Mouse (Mus musculus): ENCODE measurements at regions not wholly inside any gene's neighbourhood (a gene's known extent, or its start where the extent isn't known, plus 50 kb on each side); places are given as distances from the start of the nearest gene placed in this dataset.
A peak's percentile ranks its signal among the peaks of the same experiment; 100 is the strongest.

DNA sequence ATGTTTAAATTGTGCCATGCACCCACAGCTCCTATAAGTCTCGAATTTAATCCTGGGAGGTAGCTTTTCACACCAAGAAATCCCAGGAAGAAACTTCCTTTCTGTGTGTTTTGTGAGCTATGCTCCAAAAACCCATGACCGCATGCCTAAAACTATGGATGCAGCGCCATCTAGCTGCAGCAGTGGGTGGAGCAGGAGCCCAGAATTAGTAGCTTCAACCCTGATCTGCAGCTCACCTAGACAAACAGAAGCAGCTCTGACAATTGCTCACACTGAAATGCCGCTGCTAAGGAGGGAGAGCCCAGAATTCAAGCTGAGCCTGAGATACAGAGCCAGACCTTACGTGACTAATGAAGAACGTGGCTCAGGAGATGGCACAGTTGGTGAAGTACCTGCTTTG lies 101.2 kb upstream of the Nckap5 start:
- peak; percentile 97 for TF ChIP-seq CTCF (IDR thresholded peaks at IDR 0.05)
- DNase-seq (ENCODE audit: extremely low spot score in 1 of 2, low spot score in 2 of 2): peak; percentile 88 to 92
- intact Hi-C loops (cut with DNase I): loop anchor here (1.0 to 5.0 kb wide), 5 partner anchors 62 to 1325 kb away; partner anchors contain the start of gene Lypd1
- no peak overlapping the region for H3K4me3 ChIP-seq
- H3K27ac ChIP-seq: no peak overlapping the region

DNA sequence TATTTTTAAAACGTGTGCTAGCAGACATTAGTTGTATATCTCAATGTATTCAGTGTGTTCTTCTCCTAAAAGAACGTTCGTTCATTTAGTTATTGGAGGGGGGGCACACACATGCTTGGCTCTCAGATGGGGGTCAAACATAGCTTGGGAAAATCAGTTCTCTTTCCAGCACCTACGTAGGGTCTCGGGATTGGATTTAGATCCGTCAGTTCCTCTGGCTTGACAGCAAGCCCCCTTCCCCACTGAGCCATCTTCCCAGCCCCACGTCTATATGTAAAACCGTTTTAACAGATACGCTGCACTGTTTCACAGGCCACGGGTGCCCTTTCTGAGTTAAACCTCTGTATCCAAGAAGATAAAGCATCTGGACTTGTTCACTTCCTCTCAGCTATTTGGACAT lies 100.5 kb upstream of the Nckap5 start:
- intact Hi-C loops (cut with DNase I): loop anchor here (1.0 to 5.0 kb wide), 5 partner anchors 62 to 1324 kb away; partner anchors contain the start of gene Lypd1
- no peak for TF ChIP-seq CTCF (IDR thresholded peaks at IDR 0.05)
- H3K27ac ChIP-seq: no peak overlapping the region

DNA sequence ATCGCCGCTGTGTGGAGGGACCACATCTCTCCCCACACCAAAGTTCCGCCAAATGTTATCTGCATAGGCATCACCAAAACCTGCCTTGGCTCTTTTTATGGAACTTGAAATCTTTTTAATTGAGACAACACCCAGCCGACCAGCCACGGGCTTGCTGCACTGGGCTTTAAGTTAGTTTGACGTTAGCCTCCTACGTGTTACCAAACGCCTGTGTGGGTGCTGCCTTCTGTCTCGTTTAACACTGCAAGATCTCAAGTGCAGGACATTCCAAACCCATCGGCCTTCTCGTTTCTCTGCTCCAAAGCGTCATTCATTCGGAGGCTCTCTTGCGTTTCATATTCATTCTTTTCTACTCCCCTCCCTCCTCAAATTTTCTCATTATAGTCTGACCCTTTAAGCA lies 100.0 kb upstream of the Nckap5 start:
- Histone ChIP-seq H3K4me3 (no peak overlapping the region), H3K27ac (no peak overlapping the region)
- intact Hi-C loops (cut with DNase I): loop anchor here (1.0 to 5.0 kb wide), 5 partner anchors 63 to 1324 kb away; partner anchors contain the start of gene Lypd1
- DNase-seq (ENCODE audit: extremely low spot score in 1 of 2, low spot score in 2 of 2): peak in 1 of 2 experiments; percentile 15
- no peak for TF ChIP-seq CTCF (IDR thresholded peaks at IDR 0.05)

More for the DNA sequence above, 100.5 kb upstream of the Nckap5 start:
- no peak overlapping the region for H3K4me3 ChIP-seq
- no peak for DNase-seq (ENCODE audit: extremely low spot score in 1 of 2, low spot score in 2 of 2)

DNA sequence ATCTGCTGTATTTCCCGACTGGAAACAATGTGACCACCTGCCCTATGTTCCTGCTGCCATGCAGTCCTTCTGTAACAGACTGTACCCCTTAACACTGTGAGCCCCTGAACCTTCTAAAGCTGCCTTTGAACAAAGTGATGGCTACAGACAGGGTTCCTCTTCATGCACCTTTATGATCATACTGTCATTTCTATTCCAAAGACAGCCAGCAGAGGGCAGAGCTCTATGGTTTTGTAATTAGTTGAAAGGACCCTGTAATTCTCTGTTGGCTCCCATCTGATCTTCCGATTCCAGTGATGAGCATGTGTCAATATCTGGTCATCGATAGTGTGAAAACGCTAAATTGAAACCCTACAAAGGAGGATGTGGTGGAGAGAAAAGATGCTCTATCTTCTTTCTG lies 99.1 kb upstream of the Nckap5 start:
- TF ChIP-seq CTCF (IDR thresholded peaks at IDR 0.05): peak; percentile 67
- intact Hi-C loops (cut with DNase I): loop anchor here (2.0 to 5.0 kb wide), 6 partner anchors 97 to 1323 kb away; partner anchors contain the start of genes Lypd1 and Nckap5
- no peak overlapping the region for H3K4me3 ChIP-seq
- no peak overlapping the region for H3K27ac ChIP-seq
- DNase-seq (ENCODE audit: extremely low spot score in 1 of 2, low spot score in 2 of 2): peak in 1 of 2 experiments; percentile 17

DNA sequence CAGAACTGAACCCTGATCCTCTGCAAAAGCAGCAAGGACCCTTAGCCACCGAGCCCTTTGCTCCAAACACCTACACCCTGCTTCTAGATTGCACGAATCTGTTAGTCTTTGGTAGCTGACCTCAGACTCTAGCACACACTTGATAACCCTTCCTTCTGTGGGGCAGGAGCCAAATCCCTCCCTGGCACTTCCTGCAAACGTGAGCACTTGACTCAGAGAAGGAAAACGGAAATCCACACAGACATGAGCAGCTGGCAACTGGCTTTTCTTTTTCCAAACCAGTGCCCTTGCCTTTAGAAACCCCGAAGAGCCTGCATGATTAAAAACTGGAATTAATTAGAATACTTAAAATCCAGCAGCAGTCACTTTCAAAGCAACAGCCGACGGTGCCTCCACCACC lies 97.6 kb upstream of the Nckap5 start:
- no peak overlapping the region for H3K4me3 ChIP-seq
- TF ChIP-seq CTCF (IDR thresholded peaks at IDR 0.05): no peak
- no peak overlapping the region for H3K27ac ChIP-seq
- no peak for DNase-seq (ENCODE audit: extremely low spot score in 1 of 2, low spot score in 2 of 2)
- intact Hi-C loops (cut with DNase I): loop anchor here (5.0 kb wide), 2 partner anchors 96 to 191 kb away; partner anchors contain the start of gene Nckap5

DNA sequence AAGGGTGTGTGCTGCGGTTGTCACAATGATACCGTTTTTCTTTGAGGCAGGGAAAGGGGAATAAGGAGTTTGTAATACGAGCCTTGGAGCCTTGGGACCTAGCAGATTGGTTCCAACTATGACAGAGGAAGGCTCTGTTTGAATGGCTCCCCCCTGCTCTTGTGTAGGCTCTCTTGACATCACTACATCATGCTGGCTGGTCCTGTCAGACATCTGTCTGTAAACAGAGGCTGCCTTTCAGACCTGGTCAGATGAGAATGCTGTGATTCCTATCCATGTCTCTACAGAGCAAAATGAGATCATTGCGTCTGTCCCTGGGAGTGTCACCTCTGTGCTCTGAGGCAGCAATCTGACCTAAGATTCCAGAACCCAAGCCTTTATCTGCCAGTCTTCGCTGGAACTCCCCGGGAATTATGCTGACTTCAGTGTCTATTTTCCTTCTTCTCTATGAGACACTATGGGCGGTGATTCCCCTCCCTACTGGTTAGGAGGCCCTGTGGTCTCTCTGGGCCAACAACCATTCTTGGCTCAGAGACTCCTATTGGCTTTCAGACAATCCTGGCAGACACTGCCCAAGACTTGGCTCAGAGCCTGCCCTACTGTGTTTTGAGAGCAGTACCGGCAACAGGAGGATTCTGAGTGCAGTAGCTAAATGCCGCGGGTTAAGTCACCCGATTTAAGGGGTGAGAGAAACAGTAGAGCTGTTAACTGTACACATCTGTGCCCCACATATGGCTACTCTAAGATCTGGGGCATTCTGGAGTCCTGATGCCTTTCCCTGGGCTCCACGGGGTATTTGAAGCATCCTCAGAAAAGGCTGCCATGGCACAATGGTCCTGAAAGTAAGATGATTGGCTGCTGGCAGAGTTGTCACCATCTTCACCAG lies 94.8 kb upstream of the Nckap5 start:
- DNase-seq (ENCODE audit: extremely low spot score in 1 of 2, low spot score in 2 of 2): peak; percentile 53 to 59
- intact Hi-C loops (cut with DNase I): loop anchor here (5.0 kb wide), 2 partner anchors 93 to 188 kb away; partner anchors contain the start of gene Nckap5
- TF ChIP-seq CTCF (IDR thresholded peaks at IDR 0.05): no peak
- H3K27ac ChIP-seq: no peak overlapping the region
- no peak overlapping the region for H3K4me3 ChIP-seq

DNA sequence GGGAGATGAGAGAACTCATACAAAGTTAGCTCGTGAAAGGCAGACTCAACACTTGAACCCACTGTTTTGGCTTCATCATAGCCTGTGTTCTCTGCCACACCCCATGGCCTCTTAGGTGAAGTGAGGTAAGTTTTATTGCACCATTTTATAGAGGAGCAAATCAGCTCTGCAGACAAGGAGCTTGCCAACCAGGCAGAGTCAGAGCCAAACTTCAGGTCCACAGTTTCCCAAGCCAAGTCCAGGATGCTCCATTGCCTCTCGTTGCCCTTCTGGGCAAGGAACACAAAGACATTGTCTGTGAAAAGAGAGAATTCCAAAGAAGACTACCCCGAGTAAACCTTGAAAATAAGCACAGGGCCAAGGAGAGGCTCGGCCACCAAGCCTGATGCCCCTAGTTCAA lies 93.4 kb upstream of the Nckap5 start:
- intact Hi-C loops (cut with DNase I): no loop called here
- DNase-seq (ENCODE audit: extremely low spot score in 1 of 2, low spot score in 2 of 2): no peak
- H3K4me3 ChIP-seq: no peak overlapping the region
- no peak overlapping the region for H3K27ac ChIP-seq
- no peak for TF ChIP-seq CTCF (IDR thresholded peaks at IDR 0.05)

DNA sequence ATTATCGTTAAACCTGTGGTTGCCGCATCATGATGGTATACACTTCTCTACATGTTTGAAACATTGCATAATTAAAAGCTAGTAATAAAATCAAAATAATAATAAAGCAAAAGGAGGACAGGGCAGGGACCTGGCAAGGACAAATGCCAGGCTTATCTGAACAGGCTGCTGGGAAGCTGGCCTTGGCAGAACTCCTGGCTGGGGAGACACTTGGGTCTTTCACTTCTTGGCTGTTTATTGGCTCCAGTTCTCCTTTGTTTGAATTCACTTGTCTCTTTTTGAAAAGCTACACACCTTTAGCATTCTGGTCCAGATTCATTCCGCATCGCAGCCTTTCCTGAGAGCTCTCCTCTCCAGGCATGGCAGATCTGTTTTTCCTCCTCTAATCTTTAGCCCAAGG lies 91.6 kb upstream of the Nckap5 start:
- H3K27ac ChIP-seq: no peak overlapping the region
- TF ChIP-seq CTCF (IDR thresholded peaks at IDR 0.05): no peak
- no peak overlapping the region for H3K4me3 ChIP-seq
- DNase-seq (ENCODE audit: extremely low spot score in 1 of 2, low spot score in 2 of 2): no peak
- intact Hi-C loops (cut with DNase I): no loop called here

DNA sequence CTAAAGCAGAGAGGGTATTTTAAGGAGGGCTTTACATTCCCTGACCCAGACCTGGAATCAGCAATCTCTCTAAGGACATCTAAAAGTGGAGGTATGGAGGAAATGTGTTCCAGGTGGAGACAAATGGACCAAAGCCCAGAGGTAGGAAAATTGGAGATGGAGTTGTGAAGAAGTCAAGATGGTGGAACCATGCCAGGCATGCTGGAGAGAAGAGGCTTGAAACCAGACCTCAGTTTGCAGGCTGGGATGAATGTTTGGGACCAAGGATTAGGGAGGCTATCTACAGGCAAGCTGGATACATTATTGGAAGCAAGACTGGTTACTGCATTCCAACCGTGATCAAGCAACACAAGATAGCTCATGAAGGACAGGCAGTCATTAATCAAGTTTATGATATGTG lies 88.3 kb upstream of the Nckap5 start:
- H3K27ac ChIP-seq: no peak overlapping the region
- no peak for DNase-seq (ENCODE audit: extremely low spot score in 1 of 2, low spot score in 2 of 2)
- H3K4me3 ChIP-seq: no peak overlapping the region
- no peak for TF ChIP-seq CTCF (IDR thresholded peaks at IDR 0.05)
- intact Hi-C loops (cut with DNase I): no loop called here

DNA sequence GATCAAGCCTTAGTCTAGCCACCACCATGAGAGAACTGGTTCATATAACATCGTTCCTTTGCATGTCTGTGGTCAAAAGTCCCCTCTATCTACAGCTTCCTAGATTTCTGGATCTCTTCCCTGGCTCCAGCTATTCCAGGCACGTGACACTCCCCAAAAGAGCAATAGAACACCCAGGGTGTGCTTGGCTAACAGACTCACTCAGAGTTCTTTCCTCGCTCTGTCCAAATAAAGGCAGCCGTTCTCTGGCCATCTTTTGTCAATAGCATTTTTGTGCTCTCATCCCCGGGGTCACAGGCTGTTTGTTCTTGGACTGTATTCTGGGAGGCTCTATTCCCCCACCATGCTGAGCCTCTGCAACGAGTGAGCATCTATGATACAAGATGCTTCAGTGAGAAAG lies 87.3 kb upstream of the Nckap5 start:
- Histone ChIP-seq H3K4me3 (no peak overlapping the region), H3K27ac (no peak overlapping the region)
- intact Hi-C loops (cut with DNase I): no loop called here
- DNase-seq (ENCODE audit: extremely low spot score in 1 of 2, low spot score in 2 of 2): no peak
- TF ChIP-seq CTCF (IDR thresholded peaks at IDR 0.05): no peak

DNA sequence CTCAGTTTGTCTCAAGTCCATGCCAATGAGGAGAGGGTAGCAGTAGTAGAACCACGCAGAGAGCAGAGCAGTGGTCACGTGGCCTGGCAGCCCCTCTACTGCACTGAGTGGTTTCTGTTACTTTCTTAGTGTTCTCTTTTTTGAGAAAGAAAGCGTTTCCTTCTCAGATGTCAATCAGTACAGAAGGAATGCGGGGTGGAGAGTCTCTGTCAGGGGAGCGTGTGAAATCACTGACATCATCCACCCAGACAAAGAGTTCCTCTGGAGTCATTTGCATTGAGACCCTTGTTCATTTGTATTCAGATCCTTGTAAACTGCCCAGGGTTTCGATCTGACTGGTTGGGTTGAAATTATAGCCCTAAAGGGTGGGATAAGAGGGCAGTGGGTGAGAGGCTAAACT lies 85.8 kb upstream of the Nckap5 start:
- intact Hi-C loops (cut with DNase I): no loop called here
- no peak for DNase-seq (ENCODE audit: extremely low spot score in 1 of 2, low spot score in 2 of 2)
- Histone ChIP-seq H3K27ac (no peak overlapping the region), H3K4me3 (no peak overlapping the region)
- no peak for TF ChIP-seq CTCF (IDR thresholded peaks at IDR 0.05)

DNA sequence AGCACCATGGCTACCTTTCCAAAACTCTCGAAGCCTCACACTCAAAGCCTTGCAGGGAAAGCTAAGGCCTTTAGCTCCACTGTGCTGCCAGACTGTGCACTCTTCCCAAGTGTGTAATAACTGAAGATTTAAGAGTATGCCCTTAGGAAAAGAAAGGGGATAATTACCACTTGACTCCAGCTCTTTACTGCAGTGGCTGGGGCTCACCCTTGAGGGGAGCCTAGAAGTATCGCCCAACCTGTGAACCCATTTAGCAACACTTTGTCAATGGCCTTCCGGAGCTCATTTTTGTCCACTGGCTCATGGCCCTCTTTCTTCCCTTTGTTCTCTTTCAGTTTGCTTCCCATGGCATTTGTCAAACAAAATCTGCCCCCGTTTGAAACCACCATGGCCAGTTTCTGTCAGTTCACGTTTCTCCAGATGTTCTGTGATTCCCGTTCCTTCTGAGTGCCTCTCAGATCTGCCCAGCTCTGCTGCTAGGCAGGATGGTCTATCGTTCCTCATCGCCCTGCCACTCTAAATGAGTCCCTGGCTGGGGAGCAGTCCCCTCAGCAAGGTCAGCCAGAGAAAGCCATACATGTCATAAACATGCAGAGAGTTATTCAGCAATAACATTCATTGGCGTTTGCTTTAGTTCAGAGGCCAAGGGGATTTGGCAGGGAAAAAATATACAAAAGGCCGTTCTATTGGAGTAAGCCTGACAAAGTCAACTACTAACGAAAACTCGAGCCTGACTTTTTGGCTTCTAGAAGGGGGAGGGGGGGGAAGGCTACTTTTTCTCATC lies 80.9 kb upstream of the Nckap5 start:
- intact Hi-C loops (cut with DNase I): no loop called here
- no peak for DNase-seq (ENCODE audit: extremely low spot score in 1 of 2, low spot score in 2 of 2)
- TF ChIP-seq CTCF (IDR thresholded peaks at IDR 0.05): no peak

More for the DNA sequence above, 80.9 kb upstream of the Nckap5 start:
- H3K4me3 ChIP-seq: no peak overlapping the region
- no peak overlapping the region for H3K27ac ChIP-seq
